Mouse (Mus musculus): ENCODE measurements around the gene Tnfrsf19. TPM values are rescaled to one million over a fixed set of nuclear protein-coding genes. Genes with fewer than 3 reads are reported as not detected.

Tnfrsf19 gene
- total and polyA plus RNA-seq, 2 experiments, result 3.5 to 6.2 TPM

GRCm38 (mm10) chr14:61019880-61020279 lies 26.4 kb downstream of the Tnfrsf19 start:
- no peaks in the 10 kb centered on the region for H3K79me2 ChIP-seq (ENCODE audit: control insufficient read depth, insufficient read depth, low read length)
- H3K4me1 ChIP-seq (ENCODE audit: control insufficient read depth, insufficient read depth, low read length), result peaks cover 1% of the 10 kb centered on the region; the same call in 1 of the 2 replicates
- 95% methylated on average over 1 of the region's 1 CpGs for WGBS
- no peaks in the 10 kb centered on the region for H3K27me3 ChIP-seq (ENCODE audit: control insufficient read depth, insufficient read depth, low read length)
- no peak overlapping the region for H3K27ac ChIP-seq (replicated peaks; ENCODE audit: insufficient read depth, low read depth, low read length)
- no peak for DNase-seq (ENCODE audit: extremely low read depth, low read depth, low spot score)
- H3K9ac ChIP-seq (ENCODE audit: low read depth, low read length), result no peak overlapping the region
- TF ChIP-seq CTCF (IDR thresholded peaks at IDR 0.05; ENCODE audit: low read depth, low read length) (no peak), POLR2A (IDR thresholded peaks at IDR 0.05; ENCODE audit: extremely low read depth, insufficient read depth, low read length) (no peak)
- H3K4me3 ChIP-seq (ENCODE audit: insufficient read depth, low read depth, low read length), result no peak overlapping the region
- no peaks in the 10 kb centered on the region for H3K36me3 ChIP-seq (ENCODE audit: control insufficient read depth, insufficient read depth, low read length)

GRCm38 (mm10) chr14:61014544-61014943 lies 31.7 kb downstream of the Tnfrsf19 start:
- H3K27ac ChIP-seq (replicated peaks; ENCODE audit: insufficient read depth, low read depth, low read length), result no peak overlapping the region
- DNase-seq (ENCODE audit: extremely low read depth, low read depth, low spot score), result no peak
- H3K27me3 ChIP-seq (ENCODE audit: control insufficient read depth, insufficient read depth, low read length), result no peaks in the 10 kb centered on the region
- H3K36me3 ChIP-seq (ENCODE audit: control insufficient read depth, insufficient read depth, low read length), result no peaks in the 10 kb centered on the region
- no peaks in the 10 kb centered on the region for H3K79me2 ChIP-seq (ENCODE audit: control insufficient read depth, insufficient read depth, low read length)
- TF ChIP-seq POLR2A (IDR thresholded peaks at IDR 0.05; ENCODE audit: extremely low read depth, insufficient read depth, low read length) (no peak), CTCF (IDR thresholded peaks at IDR 0.05; ENCODE audit: low read depth, low read length) (no peak)
- H3K9ac ChIP-seq (ENCODE audit: low read depth, low read length), result no peak overlapping the region
- no peak overlapping the region for H3K4me3 ChIP-seq (ENCODE audit: insufficient read depth, low read depth, low read length)
- 97% methylated on average over 15 of the region's 15 CpGs for WGBS
- peaks cover 2% of the 10 kb centered on the region; the same call in 1 of the 2 replicates for H3K4me1 ChIP-seq (ENCODE audit: control insufficient read depth, insufficient read depth, low read length)

- Histone ChIP-seq H3K36me3 (ENCODE audit: control insufficient read depth, insufficient read depth, low read length) (no peaks in the 10 kb centered on the region), H3K27me3 (ENCODE audit: control insufficient read depth, insufficient read depth, low read length) (no peaks in the 10 kb centered on the region), H3K4me1 (ENCODE audit: control insufficient read depth, insufficient read depth, low read length) (peaks cover 2% of the 10 kb centered on the region; the same call in 1 of the 2 replicates), H3K79me2 (ENCODE audit: control insufficient read depth, insufficient read depth, low read length) (no peaks in the 10 kb centered on the region; the same call in 1 of the 2 replicates), H3K9ac (ENCODE audit: low read depth, low read length) (no peak overlapping the region), H3K27ac (replicated peaks; ENCODE audit: insufficient read depth, low read depth, low read length) (no peak overlapping the region), H3K4me3 (ENCODE audit: insufficient read depth, low read depth, low read length) (no peak overlapping the region)
- DNase-seq (ENCODE audit: extremely low read depth, low read depth, low spot score), result no peak
- no peak for TF ChIP-seq CTCF (IDR thresholded peaks at IDR 0.05; ENCODE audit: low read depth, low read length)
- no peak for TF ChIP-seq POLR2A (IDR thresholded peaks at IDR 0.05; ENCODE audit: extremely low read depth, insufficient read depth, low read length)
- WGBS, result 18% methylated on average over 17 of the region's 17 CpGs
Observed at GRCm38 (mm10) chr14:61012397-61012931, 33.8 kb downstream of the Tnfrsf19 start.

- Histone ChIP-seq H3K27me3 (ENCODE audit: control insufficient read depth, insufficient read depth, low read length) (no peaks in the 10 kb centered on the region), H3K4me3 (ENCODE audit: insufficient read depth, low read depth, low read length) (no peak overlapping the region), H3K79me2 (ENCODE audit: control insufficient read depth, insufficient read depth, low read length) (no peaks in the 10 kb centered on the region; the same call in 1 of the 2 replicates), H3K4me1 (ENCODE audit: control insufficient read depth, insufficient read depth, low read length) (peaks cover 2% of the 10 kb centered on the region; the same call in 1 of the 2 replicates), H3K9ac (ENCODE audit: low read depth, low read length) (no peak overlapping the region), H3K36me3 (ENCODE audit: control insufficient read depth, insufficient read depth, low read length) (no peaks in the 10 kb centered on the region), H3K27ac (replicated peaks; ENCODE audit: insufficient read depth, low read depth, low read length) (no peak overlapping the region)
- no peak for TF ChIP-seq POLR2A (IDR thresholded peaks at IDR 0.05; ENCODE audit: extremely low read depth, insufficient read depth, low read length)
- no peak for TF ChIP-seq CTCF (IDR thresholded peaks at IDR 0.05; ENCODE audit: low read depth, low read length)
- 98% methylated on average over 8 of the region's 8 CpGs for WGBS
- no peak for DNase-seq (ENCODE audit: extremely low read depth, low read depth, low spot score)
Observed at GRCm38 (mm10) chr14:61011621-61012174, 34.6 kb downstream of the Tnfrsf19 start.

- H3K4me1 ChIP-seq (ENCODE audit: control insufficient read depth, insufficient read depth, low read length), result peaks cover 2% of the 10 kb centered on the region; the same call in 1 of the 2 replicates
- H3K4me3 ChIP-seq (ENCODE audit: insufficient read depth, low read depth, low read length), result no peak overlapping the region
- H3K9ac ChIP-seq (ENCODE audit: low read depth, low read length), result no peak overlapping the region
- H3K27ac ChIP-seq (replicated peaks; ENCODE audit: insufficient read depth, low read depth, low read length), result no peak overlapping the region
- DNase-seq (ENCODE audit: extremely low read depth, low read depth, low spot score), result no peak
- WGBS, result 89% methylated on average over 17 of the region's 17 CpGs
- no peaks in the 10 kb centered on the region; the same call in 1 of the 2 replicates for H3K79me2 ChIP-seq (ENCODE audit: control insufficient read depth, insufficient read depth, low read length)
- H3K27me3 ChIP-seq (ENCODE audit: control insufficient read depth, insufficient read depth, low read length), result no peaks in the 10 kb centered on the region
- TF ChIP-seq CTCF (IDR thresholded peaks at IDR 0.05; ENCODE audit: low read depth, low read length), result no peak
- TF ChIP-seq POLR2A (IDR thresholded peaks at IDR 0.05; ENCODE audit: extremely low read depth, insufficient read depth, low read length), result no peak
- no peaks in the 10 kb centered on the region for H3K36me3 ChIP-seq (ENCODE audit: control insufficient read depth, insufficient read depth, low read length)
Observed at GRCm38 (mm10) chr14:61005127-61005837, 41.0 kb downstream of the Tnfrsf19 start.
